8 mouse cellular contexts compared by ENCODE assay signal in genomic region chr16:30870110-30870509, GRCm38 (mm10).
DNase-seq lines count a peak whose midpoint lies in the region; ATAC-seq and TF ChIP-seq lines count a peak whose summit lies in the region.

No protein-coding gene starts in this region.

- H3K4me3 ChIP-seq in CH12.LX (replicated peaks in 1 of 3; ENCODE audit: low read depth in 2 of 3, low read length in 2 of 3, poor library complexity in 1 of 3): no peak overlapping the region
- H3K4me3 ChIP-seq in gastrocnemius, adult 2 months: peak overlapping the region; percentile 11; the same call in 1 of the 2 replicates
- H3K4me3 ChIP-seq in lung, embryonic 15.5 days: no peak overlapping the region

- TF ChIP-seq POLR2A in CH12.LX (IDR thresholded peaks at IDR 0.05; ENCODE audit: low read depth, low read length): no peak

- dilution Hi-C loops in CH12.LX (cut with MboI; ENCODE audit: extremely low pct_ligation_motif_present, extremely low pct_unique_long_range_greater_than_20kb, low sequenced_read_pairs): no loop called here

- no peak overlapping the region for H3K4me2 ChIP-seq in CH12.LX (ENCODE audit: insufficient read depth, low read depth, poor library complexity, severe bottlenecking)
- H3K4me2 ChIP-seq in lung, embryonic 15.5 days: no peak overlapping the region

- WGBS in lung, embryonic 15.5 days: 55% methylated on average over 14 of the region's 14 CpGs

- TF ChIP-seq EP300 in CH12.LX (IDR thresholded peaks at IDR 0.05; ENCODE audit: low read length): no peak

- in situ Hi-C loops in CH12.LX (cut with MboI; ENCODE audit: low pct_ligation_motif_present, low pct_unique_long_range_greater_than_20kb, low sequenced_read_pairs): no loop called here

- ATAC-seq in lung, embryonic 15.5 days (ENCODE audit: borderline replicate concordance, extremely low read depth, low FRiP score, low TSS enrichment): no peak

- no peak overlapping the region for H3K9ac ChIP-seq in CH12.LX (ENCODE audit: insufficient read depth, low read depth)
- no peak overlapping the region for H3K9ac ChIP-seq in lung, embryonic 15.5 days

- DNase-seq in CH12.LX (ENCODE audit: extremely low read depth) (no peak), WW6 (ENCODE audit: low read depth, low spot score) (peak; percentile 58)
- DNase-seq in gastrocnemius, adult 2 months: peak; percentile 69
- DNase-seq in kidney, adult 18-20 months: peak; percentile 71
- peak; percentile 21 for DNase-seq in thymus, postnatal 25 days
- no peak for DNase-seq in urinary bladder, postnatal 25 days (ENCODE audit: low spot score)
- DNase-seq in cerebellum, adult 11 months: no peak

- H3K79me2 ChIP-seq in CH12.LX (replicated peaks; ENCODE audit: control insufficient read depth, extremely low read depth, insufficient read depth, poor library complexity, severe bottlenecking): no peaks in the 10 kb centered on the region

- H3K27ac ChIP-seq in CH12.LX (ENCODE audit: insufficient read depth, low read depth): no peak overlapping the region
- H3K27ac ChIP-seq in gastrocnemius, adult 2 months: peak overlapping the region; percentile 69
- peak overlapping the region; percentile 44 for H3K27ac ChIP-seq in lung, embryonic 15.5 days

- no peaks in the 10 kb centered on the region for H3K36me3 ChIP-seq in CH12.LX (replicated peaks in 1 of 2; ENCODE audit: control insufficient read depth in 1 of 2, insufficient read depth in 1 of 2, low read length in 1 of 2)
- no peaks in the 10 kb centered on the region for H3K36me3 ChIP-seq in lung, embryonic 15.5 days

- peak; percentile 4 for TF ChIP-seq RAD21 in CH12.LX (IDR thresholded peaks at IDR 0.05; ENCODE audit: low read depth, low read length)

- TF ChIP-seq CTCF in CH12.LX (conservative IDR thresholded peaks at IDR 0.05 in 1 of 2, IDR thresholded peaks at IDR 0.05 in 1 of 2; ENCODE audit: low read depth in 2 of 2, low read length in 2 of 2): peak; percentile 26 to 55; a peak in 2 of 4 replicates
- peak; percentile 70 for TF ChIP-seq CTCF in gastrocnemius, adult 2 months (IDR thresholded peaks at IDR 0.05)

- H3K4me1 ChIP-seq in CH12.LX (ENCODE audit: control insufficient read depth in 1 of 2, insufficient read depth in 2 of 2): peaks cover 12 to 42% of the 10 kb centered on the region in 2 experiments
- H3K4me1 ChIP-seq in lung, embryonic 15.5 days: peaks cover 26% of the 10 kb centered on the region

- intact Hi-C loops in gastrocnemius, adult 2 months (cut with DNase I): loop anchor here (5.0 kb wide), 1 partner anchor 202 kb away; no protein-coding TSS in a partner anchor

- H3K27me3 ChIP-seq in CH12.LX (replicated peaks): no peaks in the 10 kb centered on the region
- H3K27me3 ChIP-seq in lung, embryonic 15.5 days: no peaks in the 10 kb centered on the region

- H3K9me3 ChIP-seq in CH12.LX (replicated peaks; ENCODE audit: low read length): peaks cover 8% of the 10 kb centered on the region
- no peaks in the 10 kb centered on the region for H3K9me3 ChIP-seq in lung, embryonic 15.5 days

TF ChIP-seq in CH12.LX, 34 proteins besides CTCF, POLR2A, EP300 and RAD21:
- TF ChIP-seq POLR2AphosphoS2 (IDR thresholded peaks at IDR 0.05; ENCODE audit: low read depth, low read length) (no peak), MXI1 (IDR thresholded peaks at IDR 0.05; ENCODE audit: low read depth, low read length) (no peak), CHD2 (IDR thresholded peaks at IDR 0.05; ENCODE audit: low read length) (no peak), SMC3 (IDR thresholded peaks at IDR 0.05; ENCODE audit: low read depth, low read length) (peak; percentile 28), KAT2A (IDR thresholded peaks at IDR 0.05; ENCODE audit: insufficient replicate concordance, low read length) (no peak), ZMIZ1 (IDR thresholded peaks at IDR 0.05; ENCODE audit: low read depth, low read length) (no peak)

Comparison
In these comparisons a context has a peak if more than half of its experiments do, and no peak if none do; other contexts are left out.
1. DNase-seq: peak in WW6 (single experiment), gastrocnemius, adult 2 months (single experiment), kidney, adult 18-20 months (single experiment) and thymus, postnatal 25 days (single experiment); none in CH12.LX (single experiment), urinary bladder, postnatal 25 days (single experiment) and cerebellum, adult 11 months (single experiment).